Mouse (Mus musculus) testis, postnatal 10 days (tissue): ENCODE results near the gene Lurap1.

Experiments used
- DNase-seq: peaks from one replicate; pipeline ENCODE4 v3.0.0; 2021; ENCODE audit warnings: low spot score

The Lurap1 gene

GRCm38 (mm10) chr4:116160769-116161168, 9.6 kb upstream of the Lurap1 start:
- peak; percentile 62 for DNase-seq

- peak; percentile 72 for DNase-seq
Measured at GRCm38 (mm10) chr4:116159912-116160311, 8.8 kb upstream of the Lurap1 start.

GRCm38 (mm10) chr4:116157882-116158281, 6.7 kb upstream of the Lurap1 start:
- DNase-seq: no peak

- no peak for DNase-seq
Measured at GRCm38 (mm10) chr4:116152702-116153101, 1.6 kb upstream of the Lurap1 start.

- DNase-seq: no peak
Measured at GRCm38 (mm10) chr4:116150862-116151221, 296 bp downstream of the Lurap1 start.

- DNase-seq: peak; percentile 87
Measured at GRCm38 (mm10) chr4:116150156-116150861, 829 bp downstream of the Lurap1 start.

- no peak for DNase-seq
Measured at GRCm38 (mm10) chr4:116149812-116150155, 1.4 kb downstream of the Lurap1 start.

- DNase-seq: peak; percentile 83
Measured at GRCm38 (mm10) chr4:116143891-116144717, 7.0 kb downstream of the Lurap1 start.

- no peak for DNase-seq
Measured at GRCm38 (mm10) chr4:116143317-116143811, 7.8 kb downstream of the Lurap1 start.

GRCm38 (mm10) chr4:116142269-116142668, 8.9 kb downstream of the Lurap1 start:
- no peak for DNase-seq

- DNase-seq: no peak
Measured at GRCm38 (mm10) chr4:116141736-116142135, 9.4 kb downstream of the Lurap1 start.

- no peak for DNase-seq
Measured at GRCm38 (mm10) chr4:116140801-116141574, 10.2 kb downstream of the Lurap1 start.

GRCm38 (mm10) chr4:116137421-116137996, 13.6 kb downstream of the Lurap1 start:
- no peak for DNase-seq

- no peak for DNase-seq
Measured at GRCm38 (mm10) chr4:116134990-116135389, 16.1 kb downstream of the Lurap1 start.

GRCm38 (mm10) chr4:116133126-116133525, 18.0 kb downstream of the Lurap1 start:
- no peak for DNase-seq

- DNase-seq: no peak
Measured at GRCm38 (mm10) chr4:116127956-116128355, 23.2 kb downstream of the Lurap1 start.

- DNase-seq: no peak
Measured at GRCm38 (mm10) chr4:116125803-116126386, 25.2 kb downstream of the Lurap1 start.

- DNase-seq: peak; percentile 83
Measured at GRCm38 (mm10) chr4:116123602-116124519, 27.3 kb downstream of the Lurap1 start, which contains the start of the genes Rad54l and Pomgnt1. Gene Rad54l (minus strand): TSS chr4:116123690. Gene Pomgnt1 (plus strand): TSS chr4:116123840.

GRCm38 (mm10) chr4:116122762-116123161, 28.4 kb downstream of the Lurap1 start:
- no peak for DNase-seq

GRCm38 (mm10) chr4:116111486-116111885, 39.7 kb downstream of the Lurap1 start:
- DNase-seq: no peak
